Mouse (Mus musculus) embryonic fibroblast, embryonic 13.5 days (primary cell): ENCODE results near the gene Wdr18. TPM values are rescaled to one million over a fixed set of nuclear protein-coding genes. Genes with fewer than 3 reads are reported as not detected.
A peak's percentile ranks its signal among the peaks of the same experiment; 100 is the strongest.

Source experiments
- H3K27ac ChIP-seq: 2 replicates; pipeline ENCODE4 v1.5.1; 2012; ENCODE audit warnings: low read length, control low read depth, inconsistent platforms; ENCODE audit not compliant: insufficient read depth
- H3K4me1 ChIP-seq: 2 replicates; pipeline ENCODE4 v1.6.1; 2011; ENCODE audit warnings: low read length; ENCODE audit not compliant: control insufficient read depth, insufficient read depth
- H3K4me3 ChIP-seq: 2 replicates; pipeline ENCODE4 v1.5.1; 2011; ENCODE audit warnings: mild to moderate bottlenecking, control low read depth, low read length; ENCODE audit not compliant: insufficient read depth
- CTCF ChIP-seq: IDR thresholded peaks from 2 replicates; pipeline ENCODE4 v1.5.1; 2011; ENCODE audit warnings: mild to moderate bottlenecking, control low read depth, low read length, moderate library complexity, borderline replicate concordance; ENCODE audit not compliant: insufficient read depth
- POLR2A ChIP-seq: IDR thresholded peaks from 2 replicates; pipeline ENCODE4 v1.6.1; 2011; ENCODE audit warnings: low read depth, mild to moderate bottlenecking, control low read depth, low read length, moderate library complexity
- polyA plus RNA-seq: library from polyadenylated mRNA; stranded (reverse); fragments of >200 nt; gene quantifications from 2 replicates; pipeline ENCODE4 v1.2.4, GENCODE M21; 2011; ENCODE audit warnings: low read depth; ENCODE audit not compliant: missing spikeins, insufficient read length

Wdr18 gene
- polyA plus RNA-seq = 29.2 and 29.3 TPM in 2 replicates

- H3K4me3 ChIP-seq = peak within 1 kb of the TSS; percentile 79
- TF ChIP-seq CTCF = peak; percentile 70
- TF ChIP-seq POLR2A = peak; percentile 73
Observed at GRCm38 (mm10) chr10:79959847-79960601, at the start of gene Wdr18. Gene Wdr18, plus strand, starts transcription at chr10:79960152.

GRCm38 (mm10) chr10:79910556-79910955 is 49.4 kb upstream of the Wdr18 start, which contains the start of gene Gm26602:
Gene Gm26602, plus strand, starts transcription at chr10:79910856.
- H3K4me3 ChIP-seq = no peak within 1 kb of the TSS
- TF ChIP-seq CTCF (no peak), POLR2A (no peak)
- H3K27ac ChIP-seq = no peak within 1 kb of the TSS

More at GRCm38 (mm10) chr10:79959847-79960601, at the start of gene Wdr18:
- H3K4me1 ChIP-seq = peaks cover 5% of the 10 kb centered on the region
- H3K27ac ChIP-seq = no peak within 1 kb of the TSS

GRCm38 (mm10) chr10:79912412-79912811 is 47.5 kb upstream of the Wdr18 start:
- no peak for TF ChIP-seq CTCF
- no peak for TF ChIP-seq POLR2A
- no peak overlapping the region for H3K27ac ChIP-seq
- no peak overlapping the region for H3K4me3 ChIP-seq
- peaks cover 4% of the 10 kb centered on the region; the same call in 1 of the 2 replicates for H3K4me1 ChIP-seq

More at GRCm38 (mm10) chr10:79910556-79910955, 49.4 kb upstream of the Wdr18 start, which contains the start of gene Gm26602:
- peaks cover 4% of the 10 kb centered on the region; the same call in 1 of the 2 replicates for H3K4me1 ChIP-seq

- peaks cover 2% of the 10 kb centered on the region; the same call in 1 of the 2 replicates for H3K4me1 ChIP-seq
- H3K4me3 ChIP-seq = no peak overlapping the region
- no peak overlapping the region for H3K27ac ChIP-seq
- no peak for TF ChIP-seq CTCF
- no peak for TF ChIP-seq POLR2A
Observed at GRCm38 (mm10) chr10:79914131-79914947, 45.6 kb upstream of the Wdr18 start.

GRCm38 (mm10) chr10:79914948-79915596 is 44.9 kb upstream of the Wdr18 start:
- no peak for TF ChIP-seq POLR2A
- no peak for TF ChIP-seq CTCF

GRCm38 (mm10) chr10:79916081-79916480 is 43.9 kb upstream of the Wdr18 start:
- Histone ChIP-seq H3K4me3 (peak overlapping the region; percentile 80), H3K27ac (no peak overlapping the region), H3K4me1 (no peaks in the 10 kb centered on the region; the same call in 1 of the 2 replicates)
- TF ChIP-seq CTCF = no peak
- TF ChIP-seq POLR2A = no peak

More at GRCm38 (mm10) chr10:79914948-79915596, 44.9 kb upstream of the Wdr18 start:
- Histone ChIP-seq H3K4me3 (no peak overlapping the region), H3K27ac (no peak overlapping the region), H3K4me1 (no peaks in the 10 kb centered on the region; the same call in 1 of the 2 replicates)

GRCm38 (mm10) chr10:79916808-79917531 is 43.0 kb upstream of the Wdr18 start, which contains the start of gene Kiss1r:
Gene Kiss1r, plus strand, starts transcription at chr10:79916971.
- H3K27ac ChIP-seq = no peak within 1 kb of the TSS
- H3K4me1 ChIP-seq = no peaks in the 10 kb centered on the region; the same call in 1 of the 2 replicates
- H3K4me3 ChIP-seq = peak within 1 kb of the TSS; percentile 80
- TF ChIP-seq CTCF (no peak), POLR2A (peak; percentile 95)

GRCm38 (mm10) chr10:79917532-79918100 is 42.3 kb upstream of the Wdr18 start:
- H3K27ac ChIP-seq = no peak overlapping the region
- no peak for TF ChIP-seq CTCF
- no peak for TF ChIP-seq POLR2A
- H3K4me1 ChIP-seq = no peaks in the 10 kb centered on the region; the same call in 1 of the 2 replicates
- H3K4me3 ChIP-seq = no peak overlapping the region
